Mouse (Mus musculus) G1E (cell line): ENCODE data around the gene Wnt10a. TPM values are rescaled to one million over a fixed set of nuclear protein-coding genes. Genes with fewer than 3 reads are reported as not detected.
A peak's percentile ranks its signal among the peaks of the same experiment; 100 is the strongest.
"Not testable (repeated sequence)": the region's sequence is repeated elsewhere in the genome, so short reads cannot be mapped to it uniquely, and the experiment has no call there.

ENCODE experiments used
- ATAC-seq: 2 replicates; pipeline ENCODE4 v1.8.0; 2016; ENCODE audit warnings: mild to moderate bottlenecking; ENCODE audit not compliant: insufficient number of reproducible peaks, poor library complexity, low FRiP score, severe bottlenecking; ENCODE audit errors: extremely low read depth
- DNase-seq: peaks from one replicate; pipeline ENCODE4 v3.0.0; 2012; ENCODE audit warnings: low spot score
- H3K27me3 ChIP-seq: 2 replicates; pipeline ENCODE4 v1.6.1; 2012; ENCODE audit warnings: mild to moderate bottlenecking, low read length, inconsistent platforms; ENCODE audit not compliant: insufficient read depth
- H3K36me3 ChIP-seq: replicated peaks from 2 replicates; pipeline ENCODE3; 2012; ENCODE audit warnings: mild to moderate bottlenecking, inconsistent platforms
- H3K4me1 ChIP-seq: 2 replicates; pipeline ENCODE4 v1.6.1; 2012; ENCODE audit warnings: low read depth, low read length, inconsistent platforms, mixed read lengths; ENCODE audit not compliant: insufficient read depth
- H3K4me3 ChIP-seq: 2 replicates; pipeline ENCODE4 v1.5.1; 2012; ENCODE audit warnings: low read depth, mild to moderate bottlenecking, inconsistent platforms, low read length, moderate library complexity, mixed read lengths
- H3K9me3 ChIP-seq: replicated peaks from 2 replicates; pipeline ENCODE4 v1.6.1; 2012; ENCODE audit warnings: inconsistent platforms
- CTCF ChIP-seq: IDR thresholded peaks from 2 replicates; pipeline ENCODE4 v1.5.1; 2012; ENCODE audit warnings: low read depth, low read length, inconsistent platforms, mixed read lengths
- GATA1 ChIP-seq: IDR thresholded peaks from 2 replicates; pipeline ENCODE4 v1.6.1; 2012; ENCODE audit warnings: borderline replicate concordance, low read length, inconsistent platforms, mixed read lengths
- GATA2 ChIP-seq: IDR thresholded peaks from 2 replicates; pipeline ENCODE4 v1.6.1; 2012; ENCODE audit warnings: low read depth, low read length, inconsistent platforms, borderline replicate concordance
- POLR2AphosphoS5 ChIP-seq: IDR thresholded peaks from 2 replicates; pipeline ENCODE4 v1.6.1; 2012; ENCODE audit warnings: low read depth, low read length, inconsistent platforms; ENCODE audit not compliant: insufficient replicate concordance
- TAL1 ChIP-seq: conservative IDR thresholded peaks from 2 replicates; pipeline ENCODE4 v1.6.1; 2012; ENCODE audit warnings: low read depth, low read length, inconsistent platforms, mixed read lengths
- polyA plus RNA-seq: library from polyadenylated mRNA; stranded (reverse); fragments of >175 nt; gene quantifications from 2 replicates; pipeline ENCODE4 v1.2.3, GENCODE M21; 2012
- total RNA-seq, 2 experiments: library from RNA; stranded (forward) in 1 of 2; stranded (reverse) in 1 of 2; fragments of 200-1000 nt in 1 of 2; fragments of >200 nt in 1 of 2; fragmentation: Nextera tagmentation in 1 of 2; gene quantifications; 2 replicates each; pipeline ENCODE4 v1.2.3; 2014 to 2017

Wnt10a gene
- total and polyA plus RNA-seq, 3 experiments = 0.05 TPM; not detected in 2

- no peak for ATAC-seq
- H3K4me1 ChIP-seq = peaks cover 6% of the 10 kb centered on the region
Observed at GRCm38 (mm10) chr1:74807551-74808071, 16.3 kb downstream of the Wnt10a start.

DNA sequence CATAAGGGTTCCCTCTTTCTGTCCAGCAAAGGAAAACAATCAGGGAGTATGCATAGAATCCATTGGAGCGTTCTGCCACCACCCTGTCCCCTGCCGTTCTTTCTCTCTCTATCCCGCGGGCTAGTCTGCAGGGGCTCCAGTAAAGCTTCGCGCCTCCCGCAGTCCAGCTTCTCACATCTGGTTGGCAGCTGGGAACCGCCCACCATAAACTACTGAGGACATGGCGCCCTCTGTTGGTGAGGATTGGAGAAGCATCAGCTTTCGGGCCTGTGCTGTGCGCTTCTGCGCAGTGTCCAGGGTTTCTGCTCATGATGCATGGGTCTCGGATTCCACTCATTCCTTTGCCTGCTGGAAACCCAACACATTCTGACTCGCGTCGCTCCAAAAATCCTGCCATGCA is 16.8 kb downstream of the Wnt10a start:
- Histone ChIP-seq H3K4me1 (peaks cover 6% of the 10 kb centered on the region), H3K36me3 (no peaks in the 10 kb centered on the region), H3K4me3 (no peak overlapping the region), H3K9me3 (no peaks in the 10 kb centered on the region), H3K27me3 (peaks cover 51% of the 10 kb centered on the region)
- no peak for TF ChIP-seq GATA2
- TF ChIP-seq CTCF = peak; percentile 80
- DNase-seq = peak; percentile 57
- ATAC-seq = no peak

More at GRCm38 (mm10) chr1:74807551-74808071, 16.3 kb downstream of the Wnt10a start:
- H3K36me3 ChIP-seq = no peaks in the 10 kb centered on the region
- TF ChIP-seq GATA2 = no peak
- no peak for TF ChIP-seq CTCF
- TF ChIP-seq POLR2AphosphoS5 = no peak
- no peak for TF ChIP-seq TAL1
- no peak for TF ChIP-seq GATA1
- no peak overlapping the region for H3K4me3 ChIP-seq
- H3K27me3 ChIP-seq = peaks cover 55% of the 10 kb centered on the region
- no peak for DNase-seq
- H3K9me3 ChIP-seq = no peaks in the 10 kb centered on the region

GRCm38 (mm10) chr1:74809007-74809406 is 17.7 kb downstream of the Wnt10a start:
- TF ChIP-seq CTCF (0 out of 2 replicates have a peak, but pooled peaks have one; percentile 5), TAL1 (no peak)
- no peak for ATAC-seq
- no peaks in the 10 kb centered on the region for H3K36me3 ChIP-seq
- H3K4me1 ChIP-seq = peaks cover 6% of the 10 kb centered on the region
- DNase-seq = no peak
- peaks cover 47% of the 10 kb centered on the region for H3K27me3 ChIP-seq
- no peaks in the 10 kb centered on the region for H3K9me3 ChIP-seq
- no peak overlapping the region for H3K4me3 ChIP-seq

- no peak overlapping the region for H3K4me3 ChIP-seq
- ATAC-seq (no peak), DNase-seq (no peak)
- TF ChIP-seq CTCF = no peak
- TF ChIP-seq GATA1 = no peak
- no peak for TF ChIP-seq TAL1
- TF ChIP-seq GATA2 = no peak
- no peak for TF ChIP-seq POLR2AphosphoS5
- peaks cover 3% of the 10 kb centered on the region for H3K36me3 ChIP-seq
- H3K4me1 ChIP-seq = peaks cover 11% of the 10 kb centered on the region
- H3K27me3 ChIP-seq = 0 out of 2 replicates have a peak, but pooled peaks cover 4% of the 10 kb centered on the region
- no peaks in the 10 kb centered on the region for H3K9me3 ChIP-seq
Observed at GRCm38 (mm10) chr1:74814931-74815647, 23.8 kb downstream of the Wnt10a start.

DNA sequence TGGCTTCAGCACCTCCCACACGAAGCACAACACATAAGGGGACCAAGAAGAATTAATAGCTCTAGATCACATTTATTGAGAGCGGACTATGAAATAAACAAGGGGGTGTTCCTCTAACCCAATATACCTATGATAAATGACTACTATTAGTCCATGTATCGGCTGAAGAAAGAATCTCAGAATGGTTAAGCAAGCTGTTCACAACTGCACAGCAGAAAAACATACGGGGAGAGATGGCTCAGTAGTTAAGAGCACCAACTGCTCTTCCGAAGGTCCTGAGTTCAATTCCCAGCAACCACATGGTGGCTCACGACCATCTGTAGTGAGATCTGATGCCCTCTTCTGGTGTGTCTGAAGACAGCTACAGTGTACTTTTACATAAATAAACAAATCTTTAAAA is 24.6 kb downstream of the Wnt10a start:
- peaks cover 11% of the 10 kb centered on the region for H3K4me1 ChIP-seq
- not testable (repeated sequence) for DNase-seq, ATAC-seq

GRCm38 (mm10) chr1:74816612-74817199 is 25.4 kb downstream of the Wnt10a start:
- Histone ChIP-seq H3K4me3 (peak overlapping the region; percentile 72), H3K9me3 (no peaks in the 10 kb centered on the region), H3K4me1 (peaks cover 11% of the 10 kb centered on the region), H3K27me3 (0 out of 2 replicates have a peak, but pooled peaks cover 4% of the 10 kb centered on the region), H3K36me3 (peaks cover 3% of the 10 kb centered on the region)
- TF ChIP-seq CTCF (no peak), GATA1 (no peak), POLR2AphosphoS5 (no peak), GATA2 (no peak), TAL1 (no peak)
- peak; percentile 84 for ATAC-seq
- DNase-seq = peak; percentile 91

More for the DNA sequence above, 24.6 kb downstream of the Wnt10a start:
- H3K27me3 ChIP-seq, H3K36me3 ChIP-seq, H3K9me3 ChIP-seq, H3K4me3 ChIP-seq: not testable (repeated sequence)
